Mouse (Mus musculus) heart, embryonic 10.5 days (tissue): ENCODE data around the gene Tbr1. TPM values are rescaled to one million over a fixed set of nuclear protein-coding genes. Genes with fewer than 3 reads are reported as not detected.

Source experiments
- DNase-seq: peaks from one replicate; pipeline ENCODE4 v3.0.0-alpha.2; 2017; ENCODE audit warnings: low spot score
- H3K27ac ChIP-seq: fragments of 300-500 bp; sonication (generic); 2 replicates; pipeline ENCODE4 v1.5.1; 2016; ENCODE audit warnings: mild to moderate bottlenecking
- H3K27me3 ChIP-seq: fragments of 300-500 bp; sonication (generic); 2 replicates; pipeline ENCODE4 v1.6.1; 2016; ENCODE audit warnings: mild to moderate bottlenecking; ENCODE audit not compliant: poor library complexity, insufficient read depth, severe bottlenecking
- H3K36me3 ChIP-seq: fragments of 300-500 bp; sonication (generic); 2 replicates; pipeline ENCODE4 v1.6.1; 2016; ENCODE audit warnings: mild to moderate bottlenecking, moderate library complexity
- H3K4me1 ChIP-seq: fragments of 300-500 bp; sonication (generic); 2 replicates; pipeline ENCODE4 v1.6.1; 2016; ENCODE audit warnings: mild to moderate bottlenecking
- H3K4me3 ChIP-seq: fragments of 300-500 bp; sonication (generic); 2 replicates; pipeline ENCODE4 v1.5.1; 2016; ENCODE audit warnings: mild to moderate bottlenecking, moderate library complexity
- H3K9me3 ChIP-seq: fragments of 300-500 bp; sonication (generic); 2 replicates; pipeline ENCODE4 v1.6.1; 2016; ENCODE audit warnings: mild to moderate bottlenecking, moderate library complexity
- WGBS: fragments of 180-500 bp; shearing (Covaris S2); methylation state at CpG from one replicate; pipeline ENCODE4 v1.1.7; 2016; 5-methylcytosine and 5-hydroxymethylcytosine counted together
- polyA plus RNA-seq: library from polyadenylated mRNA; unstranded; fragments of >200 nt; fragmentation: Nextera tagmentation; extraction: Ambion mirVana; gene quantifications from 2 replicates; pipeline ENCODE4 v1.2.1, GENCODE M21; 2016

The Tbr1 gene
- polyA plus RNA-seq, 1 experiment from 2014 or later: 0.11 TPM

- under 1% methylated on average over 39 of the region's 39 CpGs for WGBS
- no peak overlapping the region for H3K27ac ChIP-seq
Observed at GRCm38 (mm10) chr2:61805541-61806345, 3.0 kb downstream of the Tbr1 start.

GRCm38 (mm10) chr2:61806346-61806825 is 3.7 kb downstream of the Tbr1 start:
- DNase-seq: no peak
- Histone ChIP-seq H3K36me3 (no peaks in the 10 kb centered on the region), H3K4me3 (no peak overlapping the region), H3K27me3 (peaks cover 98% of the 10 kb centered on the region), H3K27ac (no peak overlapping the region), H3K4me1 (peaks cover 34% of the 10 kb centered on the region), H3K9me3 (no peaks in the 10 kb centered on the region)
- 7% methylated on average over 3 of the region's 3 CpGs for WGBS

More at GRCm38 (mm10) chr2:61805541-61806345, 3.0 kb downstream of the Tbr1 start:
- H3K27me3 ChIP-seq: peaks cover 96% of the 10 kb centered on the region
- H3K4me3 ChIP-seq: peak overlapping the region; percentile 40
- no peaks in the 10 kb centered on the region for H3K36me3 ChIP-seq
- peak; percentile 77 for DNase-seq
- no peaks in the 10 kb centered on the region for H3K9me3 ChIP-seq
- H3K4me1 ChIP-seq: peaks cover 31% of the 10 kb centered on the region

GRCm38 (mm10) chr2:61807151-61807550 is 4.4 kb downstream of the Tbr1 start:
- H3K27me3 ChIP-seq: peaks cover 98% of the 10 kb centered on the region
- under 1% methylated on average over 22 of the region's 22 CpGs for WGBS
- H3K36me3 ChIP-seq: no peaks in the 10 kb centered on the region
- H3K4me3 ChIP-seq: peak overlapping the region; percentile 34
- H3K4me1 ChIP-seq: peaks cover 41% of the 10 kb centered on the region
- DNase-seq: peak; percentile 79
- no peak overlapping the region for H3K27ac ChIP-seq
- H3K9me3 ChIP-seq: no peaks in the 10 kb centered on the region

- 28% methylated on average over 2 of the region's 2 CpGs for WGBS
- Histone ChIP-seq H3K4me1 (peaks cover 39% of the 10 kb centered on the region), H3K4me3 (no peak overlapping the region), H3K27ac (no peak overlapping the region), H3K9me3 (no peaks in the 10 kb centered on the region), H3K27me3 (peaks cover 98% of the 10 kb centered on the region), H3K36me3 (no peaks in the 10 kb centered on the region)
- DNase-seq: no peak
Observed at GRCm38 (mm10) chr2:61807781-61808180, 5.1 kb downstream of the Tbr1 start.

- Histone ChIP-seq H3K4me1 (peaks cover 30% of the 10 kb centered on the region), H3K4me3 (no peak overlapping the region), H3K27me3 (peaks cover 98% of the 10 kb centered on the region), H3K9me3 (no peaks in the 10 kb centered on the region), H3K27ac (no peak overlapping the region), H3K36me3 (no peaks in the 10 kb centered on the region)
- DNase-seq: no peak
- WGBS: under 1% methylated on average over 6 of the region's 6 CpGs
Observed at GRCm38 (mm10) chr2:61808776-61809175, 6.0 kb downstream of the Tbr1 start.

GRCm38 (mm10) chr2:61809381-61809780 is 6.7 kb downstream of the Tbr1 start:
- H3K27me3 ChIP-seq: peaks cover 98% of the 10 kb centered on the region
- DNase-seq: no peak
- WGBS: 0% methylated on average over 1 of the region's 1 CpGs
- peaks cover 29% of the 10 kb centered on the region for H3K4me1 ChIP-seq
- H3K9me3 ChIP-seq: no peaks in the 10 kb centered on the region
- H3K36me3 ChIP-seq: no peaks in the 10 kb centered on the region
- no peak overlapping the region for H3K4me3 ChIP-seq
- H3K27ac ChIP-seq: no peak overlapping the region

GRCm38 (mm10) chr2:61810751-61811150 is 8.0 kb downstream of the Tbr1 start:
- Histone ChIP-seq H3K27ac (no peak overlapping the region), H3K27me3 (peaks cover 98% of the 10 kb centered on the region), H3K36me3 (no peaks in the 10 kb centered on the region), H3K4me3 (no peak overlapping the region), H3K4me1 (peaks cover 25% of the 10 kb centered on the region), H3K9me3 (no peaks in the 10 kb centered on the region)
- no peak for DNase-seq
- WGBS: 28% methylated on average over 4 of the region's 4 CpGs

GRCm38 (mm10) chr2:61811163-61811506 is 8.4 kb downstream of the Tbr1 start:
- peak overlapping the region; percentile 66 for H3K4me3 ChIP-seq
- DNase-seq: peak; percentile 77
- H3K4me1 ChIP-seq: peaks cover 28% of the 10 kb centered on the region
- peaks cover 98% of the 10 kb centered on the region for H3K27me3 ChIP-seq
- no peak overlapping the region for H3K27ac ChIP-seq
- H3K9me3 ChIP-seq: no peaks in the 10 kb centered on the region
- WGBS: 9% methylated on average over 8 of the region's 8 CpGs
- no peaks in the 10 kb centered on the region for H3K36me3 ChIP-seq

- H3K4me3 ChIP-seq: peak overlapping the region; percentile 66
- peak; percentile 78 for DNase-seq
- H3K4me1 ChIP-seq: peaks cover 28% of the 10 kb centered on the region
- WGBS: under 1% methylated on average over 121 of the region's 121 CpGs
- H3K27ac ChIP-seq: peak overlapping the region; percentile 84
- H3K36me3 ChIP-seq: no peaks in the 10 kb centered on the region
- H3K9me3 ChIP-seq: no peaks in the 10 kb centered on the region
- peaks cover 99% of the 10 kb centered on the region for H3K27me3 ChIP-seq
Observed at GRCm38 (mm10) chr2:61811507-61812421, 9.0 kb downstream of the Tbr1 start.

- Histone ChIP-seq H3K4me3 (peak overlapping the region; percentile 66), H3K9me3 (no peaks in the 10 kb centered on the region), H3K27ac (peak overlapping the region; percentile 84; the same call in 1 of the 2 replicates), H3K4me1 (peaks cover 22% of the 10 kb centered on the region), H3K36me3 (no peaks in the 10 kb centered on the region), H3K27me3 (peaks cover 98% of the 10 kb centered on the region)
- DNase-seq: no peak
- 3% methylated on average over 12 of the region's 12 CpGs for WGBS
Observed at GRCm38 (mm10) chr2:61812536-61812935, 9.8 kb downstream of the Tbr1 start.

GRCm38 (mm10) chr2:61813106-61813505 is 10.4 kb downstream of the Tbr1 start:
- Histone ChIP-seq H3K4me3 (no peak overlapping the region), H3K27me3 (peaks cover 97% of the 10 kb centered on the region), H3K4me1 (peaks cover 22% of the 10 kb centered on the region), H3K9me3 (no peaks in the 10 kb centered on the region), H3K27ac (no peak overlapping the region), H3K36me3 (no peaks in the 10 kb centered on the region)
- WGBS: 7% methylated on average over 6 of the region's 6 CpGs
- no peak for DNase-seq

GRCm38 (mm10) chr2:61813521-61813920 is 10.8 kb downstream of the Tbr1 start:
- no peak overlapping the region for H3K4me3 ChIP-seq
- H3K9me3 ChIP-seq: no peaks in the 10 kb centered on the region
- DNase-seq: no peak
- 19% methylated on average over 1 of the region's 1 CpGs for WGBS
- peaks cover 22% of the 10 kb centered on the region for H3K4me1 ChIP-seq
- H3K36me3 ChIP-seq: no peaks in the 10 kb centered on the region
- peaks cover 97% of the 10 kb centered on the region for H3K27me3 ChIP-seq
- H3K27ac ChIP-seq: no peak overlapping the region
